Mouse (Mus musculus) MN1 (cell line): ENCODE measurements around the gene Rragd.
A peak's percentile ranks its signal among the peaks of the same experiment; 100 is the strongest.

Experiments
- DNase-seq: peaks from one replicate; pipeline ENCODE4 v3.0.0-alpha.2; 2016; ENCODE audit warnings: low spot score

The Rragd gene

GRCm38 (mm10) chr4:32982716-32983175, at the start of gene Rragd:
TSS of gene Rragd (plus strand) at chr4:32983037.
- DNase-seq: peak; percentile 48

GRCm38 (mm10) chr4:32936762-32937341, 46.0 kb upstream of the Rragd start:
- DNase-seq: peak; percentile 51

- peak; percentile 39 for DNase-seq
These were observed 43.3 kb upstream of the Rragd start for GRCm38 (mm10) chr4:32939521-32939920.

GRCm38 (mm10) chr4:32939964-32940363, 42.9 kb upstream of the Rragd start:
- DNase-seq: peak; percentile 69

- DNase-seq: no peak
These were observed 41.9 kb upstream of the Rragd start for GRCm38 (mm10) chr4:32940984-32941383.

- peak; percentile 40 for DNase-seq
These were observed 35.2 kb upstream of the Rragd start for GRCm38 (mm10) chr4:32947631-32948030.

GRCm38 (mm10) chr4:32948696-32949095, 34.1 kb upstream of the Rragd start:
- DNase-seq: no peak

- DNase-seq: peak; percentile 90
These were observed 32.3 kb upstream of the Rragd start, which contains the start of gene Ankrd6 for GRCm38 (mm10) chr4:32950356-32951034. TSS of gene Ankrd6 (minus strand) at chr4:32950841.

- peak; percentile 29 for DNase-seq
These were observed 31.5 kb upstream of the Rragd start for GRCm38 (mm10) chr4:32951035-32951940.

GRCm38 (mm10) chr4:32952681-32953080, 30.2 kb upstream of the Rragd start:
- DNase-seq: peak; percentile 67

- no peak for DNase-seq
These were observed 26.4 kb upstream of the Rragd start for GRCm38 (mm10) chr4:32956423-32956822.

GRCm38 (mm10) chr4:32961394-32961793, 21.4 kb upstream of the Rragd start:
- DNase-seq: no peak

- DNase-seq: peak; percentile 36
These were observed 18.2 kb upstream of the Rragd start for GRCm38 (mm10) chr4:32964619-32965018.

GRCm38 (mm10) chr4:32977331-32977730, 5.5 kb upstream of the Rragd start:
- DNase-seq: no peak

- DNase-seq: no peak
These were observed 2.8 kb upstream of the Rragd start for GRCm38 (mm10) chr4:32980061-32980460.

GRCm38 (mm10) chr4:32981617-32982016, 1.2 kb upstream of the Rragd start:
- no peak for DNase-seq

GRCm38 (mm10) chr4:32982041-32982715, 659 bp upstream of the Rragd start:
- no peak for DNase-seq

- peak; percentile 64 for DNase-seq
These were observed 629 bp downstream of the Rragd start for GRCm38 (mm10) chr4:32983176-32984155.

- DNase-seq: peak; percentile 17
These were observed 1.4 kb downstream of the Rragd start for GRCm38 (mm10) chr4:32984242-32984641.

- peak; percentile 37 for DNase-seq
These were observed 2.2 kb downstream of the Rragd start for GRCm38 (mm10) chr4:32984801-32985675.
